11 mouse cellular contexts compared by ENCODE assay signal in the genomic region with DNA sequence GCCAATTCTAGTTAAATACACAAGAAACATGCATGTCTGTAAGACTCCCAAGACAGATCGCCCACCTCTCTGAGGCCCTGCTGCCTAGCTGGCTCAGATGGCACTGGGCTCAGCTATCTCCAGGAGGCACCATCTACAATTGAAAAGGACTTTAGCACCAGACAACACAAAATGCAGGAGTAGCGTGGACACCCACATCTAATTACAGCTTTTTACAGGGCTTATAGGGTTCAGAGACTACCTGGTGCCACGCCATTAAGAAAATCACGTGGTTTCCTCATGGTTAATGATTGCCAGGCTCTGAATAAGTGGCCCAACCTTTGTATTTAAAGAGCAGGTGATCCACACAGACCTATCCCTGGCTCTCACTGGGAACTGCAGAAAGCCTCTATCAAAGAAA. TPM values are rescaled to one million over a fixed set of nuclear protein-coding genes. Genes with fewer than 3 reads are reported as not detected.
DNase-seq lines count a peak whose midpoint lies in the region; ATAC-seq and TF ChIP-seq lines count a peak whose summit lies in the region.
"Had no signal": no experiment of that assay in that cellular context is flagged by ENCODE, and none has a peak within 500 bp of the region (broad histone marks: within the 10 kb centered on the region; RNA-seq: fewer than 3 reads in every experiment).

No protein-coding gene starts in this region.

- no peak for TF ChIP-seq CTCF in layer of hippocampus, adult 2 months (conservative IDR thresholded peaks at IDR 0.05)
- TF ChIP-seq CTCF in small intestine, adult 2 months (IDR thresholded peaks at IDR 0.05; ENCODE audit: extremely low read depth, insufficient read length, insufficient replicate concordance, low read depth, low read length): no peak

- 41% methylated on average over 4 of the region's 4 CpGs for WGBS in intestine, embryonic 15.5 days
- WGBS in limb, embryonic 10.5 days: 40% methylated on average over 4 of the region's 4 CpGs
- 23% methylated on average over 4 of the region's 4 CpGs for WGBS in small intestine, adult 2 months
- WGBS in hindbrain, embryonic 16.5 days: 55% methylated on average over 4 of the region's 4 CpGs

- H3K36me3 ChIP-seq in intestine, embryonic 15.5 days: no peaks in the 10 kb centered on the region
- no peaks in the 10 kb centered on the region for H3K36me3 ChIP-seq in limb, embryonic 10.5 days
- H3K36me3 ChIP-seq in small intestine, adult 2 months (ENCODE audit: control insufficient read depth, insufficient read depth, low read length): no peaks in the 10 kb centered on the region
- no peaks in the 10 kb centered on the region for H3K36me3 ChIP-seq in hindbrain, embryonic 16.5 days (ENCODE audit: control insufficient read depth, insufficient read depth, low read length)

- no peak overlapping the region for H3K4me3 ChIP-seq in layer of hippocampus, adult 2 months
- 0 out of 2 replicates have a peak overlapping the region, but pooled peaks have one; percentile 3 for H3K4me3 ChIP-seq in intestine, embryonic 15.5 days (replicated peaks)
- no peak overlapping the region for H3K4me3 ChIP-seq in limb, embryonic 10.5 days
- H3K4me3 ChIP-seq in small intestine, adult 2 months (ENCODE audit: low read depth, low read length): peak overlapping the region; percentile 21; the same call in 1 of the 2 replicates
- no peak overlapping the region for H3K4me3 ChIP-seq in hindbrain, embryonic 16.5 days (ENCODE audit: low read length)
- H3K4me3 ChIP-seq: heart, adult 2 months; myocyte had no signal

- peak overlapping the region; percentile 42; the same call in 1 of the 2 replicates for H3K4me2 ChIP-seq in intestine, embryonic 15.5 days (replicated peaks)
- H3K4me2 ChIP-seq in hindbrain, embryonic 16.5 days (ENCODE audit: low read length): no peak overlapping the region

- no peaks in the 10 kb centered on the region for H3K4me1 ChIP-seq in intestine, embryonic 15.5 days (replicated peaks)
- peaks cover 34% of the 10 kb centered on the region for H3K4me1 ChIP-seq in limb, embryonic 10.5 days
- peaks cover 35% of the 10 kb centered on the region for H3K4me1 ChIP-seq in small intestine, adult 2 months (ENCODE audit: control insufficient read depth, insufficient read depth, insufficient read length, low read length)
- H3K4me1 ChIP-seq in hindbrain, embryonic 16.5 days (ENCODE audit: control insufficient read depth, insufficient read depth, low read depth, low read length): peaks cover 4% of the 10 kb centered on the region

- ATAC-seq in intestine, embryonic 15.5 days: peak; percentile 93
- no peak for ATAC-seq in hindbrain, embryonic 16.5 days

- DNase-seq in layer of hippocampus, adult 2 months (ENCODE audit: low spot score in 2 of 2): no peak
- no peak for DNase-seq in layer of hippocampus, adult 9-11 months
- peak; percentile 31 for DNase-seq in limb, embryonic 10.5 days (ENCODE audit: low spot score)
- DNase-seq in testis, postnatal 14 days (ENCODE audit: low spot score): no peak
- no peak for DNase-seq in T-cell, adult 2 months (ENCODE audit: low spot score)
- DNase-seq: adrenal gland, adult 8-10 months had no signal

- H3K9me3 ChIP-seq in intestine, embryonic 15.5 days: no peaks in the 10 kb centered on the region
- H3K9me3 ChIP-seq in limb, embryonic 10.5 days (replicated peaks): no peaks in the 10 kb centered on the region
- no peaks in the 10 kb centered on the region for H3K9me3 ChIP-seq in hindbrain, embryonic 16.5 days (ENCODE audit: control insufficient read depth, low read length)

- no peak overlapping the region for H3K9ac ChIP-seq in intestine, embryonic 15.5 days
- H3K9ac ChIP-seq in hindbrain, embryonic 16.5 days (ENCODE audit: low read depth, low read length): no peak overlapping the region

- H3K27ac ChIP-seq in layer of hippocampus, adult 2 months: peak overlapping the region; percentile 44
- H3K27ac ChIP-seq in intestine, embryonic 15.5 days: peak overlapping the region; percentile 87
- 0 out of 2 replicates have a peak overlapping the region, but pooled peaks have one; percentile 9 for H3K27ac ChIP-seq in limb, embryonic 10.5 days
- peak overlapping the region; percentile 98 for H3K27ac ChIP-seq in small intestine, adult 2 months (ENCODE audit: insufficient read depth, low read depth, low read length)
- no peak overlapping the region for H3K27ac ChIP-seq in hindbrain, embryonic 16.5 days (ENCODE audit: low read depth, low read length)
- H3K27ac ChIP-seq: heart, adult 2 months had no signal

- H3K27me3 ChIP-seq in intestine, embryonic 15.5 days (replicated peaks): no peaks in the 10 kb centered on the region
- peaks cover 28% of the 10 kb centered on the region for H3K27me3 ChIP-seq in limb, embryonic 10.5 days (ENCODE audit: low read depth, poor library complexity, severe bottlenecking)
- H3K27me3 ChIP-seq in small intestine, adult 2 months (ENCODE audit: control insufficient read depth, insufficient read depth, low read length): no peaks in the 10 kb centered on the region
- H3K27me3 ChIP-seq in hindbrain, embryonic 16.5 days (replicated peaks; ENCODE audit: control insufficient read depth, insufficient read depth, low read length): no peaks in the 10 kb centered on the region

- no peak; the same call in 1 of the 2 replicates for TF ChIP-seq POLR2A in small intestine, adult 2 months (IDR thresholded peaks at IDR 0.05; ENCODE audit: low read depth, low read length)

RNA-seq across cellular contexts. Expression of gene Rcbtb2, which starts 15.9 kb away (rescaled TPM):
- total RNA-seq in layer of hippocampus, adult 2 months (2021): 10 to 100 TPM; 29.0 to 34.8 TPM
- polyA plus RNA-seq in intestine, embryonic 15.5 days (2015; fragmentation: Nextera tagmentation; extraction: Ambion mirVana): 69.2 and 77.0 TPM in 2 replicates
- 202 and 208 TPM in 2 replicates for polyA plus RNA-seq in limb, embryonic 10.5 days (2016; fragmentation: Nextera tagmentation; extraction: Ambion mirVana)
- polyA plus RNA-seq in small intestine, adult 2 months (2012; rRNA removed): 6.4 and 10.1 TPM in 2 replicates
- polyA plus RNA-seq in hindbrain, embryonic 16.5 days (2015; fragmentation: Nextera tagmentation; extraction: Ambion mirVana): 59.6 and 63.8 TPM in 2 replicates

RNA-seq across cellular contexts. Expression of gene Cysltr2, which starts 58.0 kb away (rescaled TPM):
- 1 to 10 TPM in 1 of 2 experiments, under 1 TPM in 1; 0.93 to 1.0 TPM for total RNA-seq in layer of hippocampus, adult 2 months (2021)
- polyA plus RNA-seq in intestine, embryonic 15.5 days (2015; fragmentation: Nextera tagmentation; extraction: Ambion mirVana): 0.19 and 0.21 TPM in 2 replicates
- polyA plus RNA-seq in limb, embryonic 10.5 days (2016; fragmentation: Nextera tagmentation; extraction: Ambion mirVana): not detected in 2 replicates
- polyA plus RNA-seq in small intestine, adult 2 months (2012; rRNA removed): 2.1 and 3.1 TPM in 2 replicates
- polyA plus RNA-seq in hindbrain, embryonic 16.5 days (2015; fragmentation: Nextera tagmentation; extraction: Ambion mirVana): 0.21 TPM in 1 of 2 replicates, not detected in the other
- polyA plus RNA-seq: myocyte had no signal

Comparison
In these comparisons a context has a peak if more than half of its experiments do, and no peak if none do; other contexts are left out.
1. H3K4me3 ChIP-seq: peak in intestine, embryonic 15.5 days (single experiment) and small intestine, adult 2 months (single experiment); none in layer of hippocampus, adult 2 months (single experiment), limb, embryonic 10.5 days (single experiment) and hindbrain, embryonic 16.5 days (single experiment).